Mouse (Mus musculus) activated CD4-positive, CD25-positive, alpha-beta regulatory T cell, adult 9 weeks (primary cell): ENCODE data around the gene Tmem178. TPM values are rescaled to one million over a fixed set of nuclear protein-coding genes. Genes with fewer than 3 reads are reported as not detected.

Experiments used
- polyA plus RNA-seq: library from polyadenylated mRNA; unstranded; fragments of 100-300 nt; shearing (Covaris generic); gene quantifications from one replicate; pipeline ENCODE4 v1.2.1, GENCODE M21; 2017

Tmem178 gene
- not detected for polyA plus RNA-seq

DNA sequence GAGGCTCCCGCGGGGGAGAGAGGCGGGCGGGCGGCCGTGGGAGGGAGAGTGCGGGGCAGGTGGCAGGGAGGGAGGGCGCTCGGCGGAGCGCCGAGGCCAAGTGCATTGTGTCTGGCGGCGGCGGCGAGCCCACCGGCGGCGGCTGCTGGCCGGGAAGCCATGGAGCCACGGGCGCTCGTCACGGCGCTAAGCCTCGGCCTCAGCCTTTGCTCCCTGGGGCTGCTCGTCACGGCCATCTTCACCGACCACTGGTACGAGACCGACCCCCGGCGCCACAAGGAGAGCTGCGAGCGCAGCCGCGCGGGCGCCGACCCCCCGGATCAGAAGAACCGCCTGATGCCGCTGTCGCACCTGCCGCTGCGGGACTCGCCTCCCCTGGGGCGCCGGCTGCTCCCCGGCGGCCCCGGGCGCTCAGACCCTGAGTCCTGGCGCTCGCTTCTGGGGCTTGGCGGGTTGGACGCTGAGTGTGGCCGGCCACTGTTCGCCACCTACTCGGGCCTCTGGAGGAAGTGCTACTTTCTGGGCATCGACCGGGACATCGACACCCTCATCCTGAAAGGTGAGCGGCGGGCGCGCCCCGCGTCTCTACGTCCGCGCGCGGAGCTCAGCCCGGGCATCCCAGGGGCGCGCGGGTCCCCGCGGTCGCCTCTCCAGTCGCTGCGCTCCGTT, at the start of gene Tmem178:
Tmem178 (plus strand) TSS at position 103 of the 669 bp plus-strand sequence.

Other genes starting within 250 kb of the Tmem178 start
- 2.4 TPM for gene Map4k3, start 216.1 kb upstream of the Tmem178 start, polyA plus RNA-seq
- gene Thumpd2, start 120.5 kb downstream of the Tmem178 start, polyA plus RNA-seq: 17.6 TPM